Mouse (Mus musculus): ENCODE measurements at regions not wholly inside any gene's neighbourhood (a gene's known extent, or its start where the extent isn't known, plus 50 kb on each side); places are given as distances from the start of the nearest gene placed in this dataset.

DNA sequence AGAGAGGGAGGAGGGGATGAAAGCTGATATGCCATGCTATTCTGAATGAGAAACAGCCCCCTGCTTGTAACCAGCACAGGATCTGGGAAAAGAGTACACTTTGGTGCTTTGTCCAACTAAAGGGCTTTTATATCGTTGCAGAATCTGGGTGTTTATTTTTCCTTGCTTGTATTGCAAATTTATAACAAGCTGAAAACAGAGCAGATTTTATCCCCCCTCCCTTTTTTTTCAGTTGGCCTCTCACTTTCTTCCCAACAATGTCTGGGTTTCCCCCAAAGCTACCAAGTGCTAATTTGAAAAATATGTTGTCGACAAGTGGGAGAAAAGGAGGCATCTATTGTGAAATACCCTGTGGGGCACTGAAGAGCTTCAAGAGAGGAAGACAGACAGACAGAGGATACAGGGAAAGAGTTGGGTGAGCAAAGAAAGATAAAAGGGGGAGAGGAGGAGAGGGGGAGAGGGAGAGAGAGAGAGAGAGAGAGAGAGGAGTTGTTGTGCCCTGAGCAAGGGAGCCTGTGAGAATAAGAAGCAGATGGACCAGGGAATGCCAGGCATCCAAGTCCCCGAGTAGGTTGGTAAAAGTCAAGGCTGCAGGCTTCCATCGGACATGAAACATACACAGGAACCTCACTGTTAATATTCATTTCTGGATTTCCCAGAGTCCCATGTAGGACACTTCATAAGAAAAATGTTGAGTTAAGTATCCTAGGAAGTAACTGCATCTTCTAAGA is 269.5 kb downstream of the Tmem38b start:
- no peak overlapping the region for H3K9ac ChIP-seq
- 52% methylated on average over 4 of the region's 4 CpGs for WGBS
- no peaks in the 10 kb centered on the region for H3K36me3 ChIP-seq
- H3K4me2 ChIP-seq = no peak overlapping the region
- no peaks in the 10 kb centered on the region for H3K9me3 ChIP-seq (replicated peaks)
- no peak overlapping the region for H3K27ac ChIP-seq (ENCODE audit: poor library complexity, severe bottlenecking)
- no peak overlapping the region for H3K4me3 ChIP-seq
- no peaks in the 10 kb centered on the region for H3K4me1 ChIP-seq (replicated peaks)
- no peaks in the 10 kb centered on the region for H3K27me3 ChIP-seq (replicated peaks)
- ATAC-seq (ENCODE audit: insufficient number of reproducible peaks, low FRiP score) = no peak

DNA sequence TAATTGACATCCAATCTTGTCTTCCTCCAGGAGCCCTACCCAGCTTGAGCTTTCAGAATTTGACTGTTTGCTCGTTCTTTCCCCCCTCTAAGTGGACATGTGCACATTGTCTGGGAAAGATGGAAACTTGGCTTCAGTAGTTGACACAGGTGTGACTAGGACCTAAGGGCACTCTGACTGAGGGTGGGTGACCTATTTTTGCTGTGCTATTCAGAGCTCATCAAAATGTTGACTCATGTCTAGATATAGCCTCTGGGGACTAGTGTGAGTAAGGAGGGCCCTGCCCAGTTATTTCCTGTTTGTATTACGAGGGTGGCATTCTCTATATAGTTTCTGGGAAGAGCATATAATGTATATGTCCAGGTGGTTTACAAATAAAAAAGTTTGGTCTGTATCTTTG is 271.7 kb downstream of the Tmem38b start:
- WGBS = 65% methylated on average over 2 of the region's 2 CpGs
- Histone ChIP-seq H3K27me3 (replicated peaks) (no peaks in the 10 kb centered on the region), H3K4me3 (no peak overlapping the region), H3K4me1 (replicated peaks) (no peaks in the 10 kb centered on the region), H3K4me2 (no peak overlapping the region), H3K9ac (no peak overlapping the region), H3K9me3 (replicated peaks) (no peaks in the 10 kb centered on the region), H3K27ac (ENCODE audit: poor library complexity, severe bottlenecking) (no peak overlapping the region), H3K36me3 (no peaks in the 10 kb centered on the region)
- no peak for ATAC-seq (ENCODE audit: insufficient number of reproducible peaks, low FRiP score)

DNA sequence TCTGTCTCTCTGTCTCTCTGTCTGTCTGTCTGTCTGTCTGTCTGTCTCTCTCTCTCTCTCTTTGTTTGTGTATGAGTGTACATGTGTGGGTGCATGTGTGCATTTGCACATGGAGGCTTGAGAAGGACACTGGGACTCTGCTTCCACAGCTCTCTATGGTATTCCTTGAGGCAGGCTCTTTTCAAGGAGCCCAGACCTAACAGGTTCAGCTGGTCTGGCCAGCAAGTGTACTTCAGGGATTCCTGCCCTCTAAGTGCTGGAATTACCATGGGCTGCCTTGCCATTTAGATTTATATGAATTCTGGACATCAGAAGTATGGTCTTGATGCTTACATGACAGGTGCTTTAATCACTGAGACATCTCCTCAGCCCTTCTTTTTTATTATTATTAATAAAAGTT is 274.4 kb downstream of the Tmem38b start:
- H3K4me2 ChIP-seq = no peak overlapping the region

DNA sequence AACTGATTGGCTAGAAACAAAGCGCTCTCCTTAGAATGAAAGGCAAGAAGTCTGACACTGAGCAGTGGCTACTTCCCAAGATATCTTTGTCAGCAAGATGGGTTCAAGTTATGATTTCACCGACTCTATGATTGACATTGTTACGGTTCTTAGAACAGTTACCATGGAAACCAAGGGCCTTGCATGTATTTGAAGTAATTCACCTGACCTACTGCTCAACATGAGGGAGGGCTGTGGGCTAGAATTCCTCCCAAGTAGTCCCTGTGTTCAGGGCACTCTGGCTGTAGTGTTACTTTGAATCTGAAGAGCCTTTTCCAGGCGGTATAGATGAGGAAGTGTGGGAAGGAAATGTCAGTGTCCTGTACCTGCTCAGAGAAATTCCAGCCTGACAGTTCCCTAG is 281.1 kb downstream of the Tmem38b start:
- 66% methylated on average over 4 of the region's 4 CpGs for WGBS
- Histone ChIP-seq H3K4me3 (no peak overlapping the region), H3K4me2 (no peak overlapping the region), H3K9ac (no peak overlapping the region), H3K27ac (ENCODE audit: poor library complexity, severe bottlenecking) (no peak overlapping the region), H3K4me1 (replicated peaks) (no peaks in the 10 kb centered on the region), H3K36me3 (no peaks in the 10 kb centered on the region), H3K27me3 (replicated peaks) (no peaks in the 10 kb centered on the region), H3K9me3 (replicated peaks) (no peaks in the 10 kb centered on the region)
- no peak for ATAC-seq (ENCODE audit: insufficient number of reproducible peaks, low FRiP score)

More for the DNA sequence above, 274.4 kb downstream of the Tmem38b start:
- Histone ChIP-seq H3K36me3 (no peaks in the 10 kb centered on the region), H3K9me3 (replicated peaks) (no peaks in the 10 kb centered on the region), H3K4me3 (no peak overlapping the region), H3K27me3 (replicated peaks) (no peaks in the 10 kb centered on the region), H3K9ac (no peak overlapping the region), H3K27ac (ENCODE audit: poor library complexity, severe bottlenecking) (no peak overlapping the region), H3K4me1 (replicated peaks) (no peaks in the 10 kb centered on the region)
- no peak for ATAC-seq (ENCODE audit: insufficient number of reproducible peaks, low FRiP score)

DNA sequence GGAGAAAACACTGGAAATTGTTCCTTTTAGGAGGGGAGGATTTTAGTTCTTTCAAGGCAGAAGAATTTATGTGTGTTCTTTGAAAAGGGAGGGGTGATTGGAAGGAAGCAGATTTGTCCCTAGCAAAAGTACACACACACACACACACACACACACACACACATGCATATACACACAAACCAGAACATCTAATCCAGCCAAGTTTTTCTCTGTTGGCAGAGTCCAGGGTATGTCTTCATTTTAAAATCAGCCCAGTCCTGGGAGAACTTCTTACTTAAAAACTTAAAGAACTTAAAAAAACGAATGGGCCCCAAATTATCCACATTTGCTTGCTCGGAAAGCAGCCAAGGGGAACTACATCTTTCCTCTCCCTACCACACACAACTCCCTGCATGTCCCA is 290.5 kb downstream of the Tmem38b start:
- ATAC-seq (ENCODE audit: insufficient number of reproducible peaks, low FRiP score) = no peak
- 71% methylated on average over 2 of the region's 2 CpGs for WGBS

DNA sequence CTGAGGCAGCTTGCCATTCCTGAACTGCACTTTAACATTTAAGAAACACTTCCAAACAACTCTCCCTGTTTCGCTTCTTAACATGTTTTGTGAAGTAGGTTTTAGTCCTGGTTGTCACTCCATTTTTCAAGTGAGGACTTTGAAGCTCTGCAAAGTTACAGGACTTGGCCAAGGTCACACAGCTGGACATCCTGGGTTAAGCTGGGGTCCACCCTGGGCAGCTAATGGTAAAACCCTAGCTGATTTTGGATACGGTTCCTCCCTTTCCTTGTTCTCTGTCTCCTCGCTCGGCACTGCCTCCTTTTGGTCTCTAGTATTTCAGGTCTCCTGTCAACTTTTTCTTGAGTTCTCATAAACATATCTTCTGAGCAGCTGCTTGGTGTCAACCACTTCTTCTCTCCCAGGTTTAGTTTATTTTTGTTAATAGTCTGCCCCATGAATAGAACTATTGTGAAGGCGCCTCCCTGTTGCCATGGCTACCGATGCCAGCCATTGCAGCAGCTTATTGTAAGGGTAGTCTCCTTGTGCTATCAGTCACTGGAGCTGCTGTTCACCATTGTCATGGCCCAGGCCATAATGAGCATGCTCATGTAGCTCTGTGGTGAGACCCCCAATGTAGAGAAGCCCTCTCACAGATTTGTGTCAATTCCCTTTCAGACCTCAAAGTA is 292.5 kb downstream of the Tmem38b start:
- Histone ChIP-seq H3K9ac (no peak overlapping the region), H3K4me3 (no peak overlapping the region), H3K4me2 (no peak overlapping the region), H3K9me3 (replicated peaks) (no peaks in the 10 kb centered on the region), H3K4me1 (replicated peaks) (no peaks in the 10 kb centered on the region), H3K36me3 (no peaks in the 10 kb centered on the region), H3K27ac (ENCODE audit: poor library complexity, severe bottlenecking) (no peak overlapping the region), H3K27me3 (replicated peaks) (no peaks in the 10 kb centered on the region)
- no peak for ATAC-seq (ENCODE audit: insufficient number of reproducible peaks, low FRiP score)
- 85% methylated on average over 6 of the region's 6 CpGs for whole genome bisulfite sequencing

More for the DNA sequence above, 290.5 kb downstream of the Tmem38b start:
- no peak overlapping the region for H3K9ac ChIP-seq
- H3K36me3 ChIP-seq = no peaks in the 10 kb centered on the region
- no peak overlapping the region for H3K4me2 ChIP-seq
- H3K9me3 ChIP-seq (replicated peaks) = no peaks in the 10 kb centered on the region
- no peaks in the 10 kb centered on the region for H3K27me3 ChIP-seq (replicated peaks)
- H3K4me1 ChIP-seq (replicated peaks) = no peaks in the 10 kb centered on the region
- H3K4me3 ChIP-seq = no peak overlapping the region
- no peak overlapping the region for H3K27ac ChIP-seq (ENCODE audit: poor library complexity, severe bottlenecking)

DNA sequence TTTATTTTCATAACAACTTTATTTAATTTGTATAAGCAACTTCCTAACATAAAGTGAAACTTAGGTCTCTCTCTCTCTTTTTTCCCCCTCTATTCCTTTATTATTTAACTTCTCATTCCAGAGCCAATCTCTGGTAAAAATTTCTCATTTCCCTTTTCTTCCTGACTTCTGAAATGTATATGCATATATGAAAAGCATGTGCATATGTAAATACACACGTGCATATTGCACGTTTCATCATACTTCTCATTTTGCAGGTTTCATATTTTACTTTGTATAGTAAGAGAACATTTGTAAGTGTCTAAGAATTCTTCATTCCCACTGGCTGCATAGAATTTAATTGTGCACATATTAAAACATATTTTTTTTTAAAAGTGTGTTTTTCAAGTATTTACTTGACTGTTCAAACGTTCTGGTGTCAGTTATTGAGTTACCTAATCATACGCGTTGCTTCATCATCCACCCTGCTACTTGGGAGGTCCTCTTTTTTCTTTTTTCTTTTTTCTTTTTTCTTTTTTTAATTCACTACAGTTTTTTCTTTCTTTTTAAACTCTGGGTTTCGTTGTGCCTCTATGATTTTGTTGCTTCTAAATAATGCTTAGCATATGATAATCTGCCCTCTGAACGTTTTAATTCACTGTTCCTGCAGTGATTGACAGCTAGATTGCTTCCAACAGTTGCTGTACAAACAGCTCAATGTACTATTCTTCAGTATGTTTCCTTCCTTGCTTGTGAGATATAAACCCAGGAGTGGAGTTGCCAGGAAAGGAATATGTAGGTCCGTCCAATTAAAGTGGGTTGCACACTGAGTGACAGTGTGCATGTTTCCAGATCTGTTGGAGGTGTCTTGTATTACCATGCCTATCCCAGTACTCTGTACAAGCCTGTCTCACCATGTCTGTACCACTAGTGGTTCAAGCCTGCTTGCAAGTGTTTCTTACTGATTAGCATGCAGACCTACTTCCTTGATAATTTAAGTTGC is 303.2 kb downstream of the Tmem38b start:
- H3K4me2 ChIP-seq = no peak overlapping the region
- 64% methylated on average over 8 of the region's 8 CpGs for WGBS
- ATAC-seq (ENCODE audit: insufficient number of reproducible peaks, low FRiP score) = no peak
- H3K36me3 ChIP-seq = no peaks in the 10 kb centered on the region
- H3K27me3 ChIP-seq (replicated peaks) = no peaks in the 10 kb centered on the region
- H3K4me1 ChIP-seq (replicated peaks) = no peaks in the 10 kb centered on the region
- H3K27ac ChIP-seq (ENCODE audit: poor library complexity, severe bottlenecking) = no peak overlapping the region
- H3K9me3 ChIP-seq (replicated peaks) = no peaks in the 10 kb centered on the region
- H3K4me3 ChIP-seq = no peak overlapping the region
- H3K9ac ChIP-seq = no peak overlapping the region

DNA sequence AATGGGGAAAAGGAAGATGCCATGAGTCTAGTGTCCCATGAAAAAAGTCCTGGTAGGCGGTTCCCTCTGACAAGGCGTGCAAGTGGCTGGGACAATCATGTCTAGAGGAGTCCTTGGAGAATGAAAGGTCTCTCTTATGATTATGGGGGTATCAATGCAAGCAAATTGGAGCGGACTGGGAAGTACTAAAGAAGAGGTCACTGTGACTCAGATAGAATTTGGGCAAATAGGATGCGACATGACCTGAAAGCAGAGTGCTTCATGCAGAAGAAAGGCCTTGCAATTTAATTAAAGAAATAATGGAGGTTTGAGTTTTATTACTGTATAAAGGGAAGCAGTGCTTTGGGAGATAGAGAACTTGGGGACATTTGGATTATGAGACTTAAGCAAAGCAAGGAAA is 330.3 kb downstream of the Tmem38b start:
- H3K36me3 ChIP-seq = no peaks in the 10 kb centered on the region
- H3K4me1 ChIP-seq (replicated peaks) = no peaks in the 10 kb centered on the region
- no peak overlapping the region for H3K27ac ChIP-seq (ENCODE audit: poor library complexity, severe bottlenecking)
- H3K27me3 ChIP-seq (replicated peaks) = no peaks in the 10 kb centered on the region
- 89% methylated on average over 4 of the region's 4 CpGs for WGBS
- no peak for ATAC-seq (ENCODE audit: insufficient number of reproducible peaks, low FRiP score)
- no peaks in the 10 kb centered on the region for H3K9me3 ChIP-seq (replicated peaks)
- H3K9ac ChIP-seq = no peak overlapping the region
- no peak overlapping the region for H3K4me3 ChIP-seq
- H3K4me2 ChIP-seq = no peak overlapping the region

DNA sequence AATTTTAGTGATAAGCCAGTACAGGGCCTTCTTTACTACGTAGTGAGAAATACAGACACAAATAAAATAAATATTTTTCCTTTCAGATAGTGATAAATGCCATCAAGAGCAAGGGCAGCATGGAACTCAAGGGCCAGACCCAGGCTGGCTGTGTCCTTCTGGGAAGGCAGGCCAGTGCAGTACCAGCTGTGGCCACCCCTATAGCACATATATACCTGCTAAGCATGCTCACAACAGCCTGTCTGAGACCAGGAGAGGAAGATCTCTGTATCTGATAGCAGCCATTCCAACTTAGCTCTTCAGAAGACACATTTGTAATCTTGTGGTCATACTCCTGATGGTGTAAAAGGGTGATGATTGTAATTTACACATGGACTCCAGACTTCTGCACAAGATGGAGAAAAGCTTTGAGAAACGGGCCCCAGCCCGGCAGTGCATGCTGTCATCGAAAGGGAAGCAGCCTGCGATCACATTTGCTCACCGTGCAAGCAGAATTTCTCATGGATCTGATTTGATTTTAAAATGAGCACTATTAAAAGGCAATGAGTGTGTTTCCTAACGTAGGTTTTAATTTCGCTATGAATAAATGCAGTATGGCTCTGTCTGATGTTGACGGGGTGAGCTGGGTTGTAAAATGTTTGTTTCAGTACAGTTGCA is 335.6 kb downstream of the Tmem38b start:
- H3K36me3 ChIP-seq = no peaks in the 10 kb centered on the region
- H3K27me3 ChIP-seq (replicated peaks) = no peaks in the 10 kb centered on the region
- no peak overlapping the region for H3K4me2 ChIP-seq
- no peak overlapping the region for H3K27ac ChIP-seq (ENCODE audit: poor library complexity, severe bottlenecking)
- 87% methylated on average over 9 of the region's 9 CpGs for WGBS
- no peak for ATAC-seq (ENCODE audit: insufficient number of reproducible peaks, low FRiP score)
- no peaks in the 10 kb centered on the region for H3K9me3 ChIP-seq (replicated peaks)
- no peaks in the 10 kb centered on the region for H3K4me1 ChIP-seq (replicated peaks)
- H3K4me3 ChIP-seq = no peak overlapping the region
- H3K9ac ChIP-seq = no peak overlapping the region

DNA sequence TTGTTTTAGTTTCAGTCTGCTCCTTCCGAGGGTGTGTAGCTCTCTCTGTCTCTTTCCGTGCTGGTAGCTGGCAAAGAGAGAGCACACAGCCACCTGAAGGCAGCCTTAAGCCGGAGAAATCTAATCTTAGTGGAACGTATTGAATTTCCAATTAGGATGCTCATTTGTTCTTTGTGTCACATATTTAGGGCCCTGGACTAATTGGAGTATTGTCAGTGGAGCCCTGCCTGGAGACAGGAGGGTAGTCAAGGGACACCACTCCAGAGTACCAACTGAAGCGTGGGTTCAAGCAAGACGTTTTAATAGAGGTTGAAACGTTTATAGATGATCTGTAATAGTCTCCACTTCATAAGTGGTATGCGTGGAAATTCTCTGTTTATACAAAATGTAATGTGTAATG is 336.5 kb downstream of the Tmem38b start:
- no peak overlapping the region for H3K4me3 ChIP-seq
- H3K9me3 ChIP-seq (replicated peaks) = no peaks in the 10 kb centered on the region
- 80% methylated on average over 8 of the region's 8 CpGs for WGBS
- no peaks in the 10 kb centered on the region for H3K4me1 ChIP-seq (replicated peaks)
- H3K36me3 ChIP-seq = no peaks in the 10 kb centered on the region
- no peak overlapping the region for H3K4me2 ChIP-seq
- H3K27ac ChIP-seq (ENCODE audit: poor library complexity, severe bottlenecking) = no peak overlapping the region
- no peak for ATAC-seq (ENCODE audit: insufficient number of reproducible peaks, low FRiP score)
- no peak overlapping the region for H3K9ac ChIP-seq
- no peaks in the 10 kb centered on the region for H3K27me3 ChIP-seq (replicated peaks)
